8 mouse cellular contexts compared by ENCODE assay signal in the genomic region with DNA sequence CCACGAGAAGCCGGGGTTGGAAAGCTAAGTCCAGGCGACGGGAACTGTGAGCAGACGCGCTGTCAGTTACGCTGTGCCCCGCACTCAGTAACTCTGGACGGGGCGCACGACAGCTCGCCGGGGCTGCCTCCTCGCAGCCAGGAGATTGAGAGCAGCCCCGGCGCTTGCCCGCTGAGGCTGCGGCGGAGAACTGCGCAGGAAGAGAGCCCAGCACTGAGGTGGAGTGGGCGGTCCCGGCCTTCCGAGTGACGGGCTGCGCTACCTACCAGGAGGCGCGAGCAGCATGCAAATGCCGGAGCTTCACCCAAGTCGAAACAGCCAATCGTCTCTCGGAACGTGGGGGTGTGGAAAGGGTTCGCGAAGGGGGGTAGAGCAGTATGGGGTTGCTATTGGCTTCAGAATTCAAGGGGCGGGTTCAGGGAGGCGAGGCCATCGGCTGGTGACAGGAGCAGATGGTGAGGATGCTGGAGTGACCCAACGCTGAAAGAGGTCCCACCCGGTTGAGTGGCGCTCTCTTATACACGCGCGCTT. TPM values are rescaled to one million over a fixed set of nuclear protein-coding genes. Genes with fewer than 3 reads are reported as not detected.
DNase-seq lines count a peak whose midpoint lies in the region; TF ChIP-seq lines count a peak whose summit lies in the region.

A gene (minus strand): TSS at position 200 of the 531 bp plus-strand sequence.

- no peak for TF ChIP-seq CTCF in cortical plate, adult 2 months (IDR thresholded peaks at IDR 0.05; ENCODE audit: extremely low read depth, insufficient read depth, low read length)

- intact Hi-C loops in gastrocnemius, postnatal 14 days (cut with DNase I; ENCODE audit: low total_unique reads) = loop anchor here (5.0 to 10.0 kb wide), 2 partner anchors 153 to 795 kb away; a partner anchor contains a TSS

- TF ChIP-seq POLR2A in cortical plate, adult 2 months (IDR thresholded peaks at IDR 0.05; ENCODE audit: extremely low read depth, insufficient read depth, low read length) = peak; percentile 12; the same call in 1 of the 2 replicates

- peak; percentile 98 for DNase-seq in WW6 (ENCODE audit: low read depth, low spot score)
- DNase-seq in gastrocnemius, postnatal 14 days = peak; percentile 91
- peak; percentile 95 for DNase-seq in induced T-regulatory cell, adult 2 months (ENCODE audit: low read depth)
- DNase-seq in left cerebral cortex, adult 9 months (ENCODE audit: low spot score in 2 of 2) = peak; percentile 80 to 85
- DNase-seq in right cerebral cortex, adult 2 months (ENCODE audit: low spot score in 2 of 2) = peak; percentile 82 to 84
- DNase-seq in urinary bladder, postnatal 10 days (ENCODE audit: low spot score) = peak; percentile 41

- H3K9me3 ChIP-seq in megakaryocyte, embryonic 14.5 days = no peaks in the 10 kb centered on the region

- H3K4me3 ChIP-seq in cortical plate, adult 2 months (ENCODE audit: insufficient read depth, low read length) = peak within 1 kb of the TSS; percentile 8; the same call in 1 of the 2 replicates
- peak within 1 kb of the TSS; percentile 88 for H3K4me3 ChIP-seq in megakaryocyte, embryonic 14.5 days (replicated peaks)

- peaks cover 98% of the 10 kb centered on the region for H3K27me3 ChIP-seq in megakaryocyte, embryonic 14.5 days (replicated peaks)

- H3K36me3 ChIP-seq in megakaryocyte, embryonic 14.5 days (replicated peaks; ENCODE audit: low read length) = no peaks in the 10 kb centered on the region

- H3K27ac ChIP-seq in cortical plate, adult 2 months (ENCODE audit: insufficient read depth, low read length) = no peak within 1 kb of the TSS

- H3K4me1 ChIP-seq in cortical plate, adult 2 months (ENCODE audit: control insufficient read depth, insufficient read depth, low read length) = no peaks in the 10 kb centered on the region
- H3K4me1 ChIP-seq in megakaryocyte, embryonic 14.5 days = peaks cover 57% of the 10 kb centered on the region

RNA-seq across cellular contexts. Expression of the gene that starts here (rescaled TPM):
- polyA plus RNA-seq in cortical plate, adult 2 months (2012; rRNA removed) = 0.59 and 0.65 TPM in 2 replicates
- under 1 TPM; 0.35 to 0.62 TPM for total RNA-seq in gastrocnemius, postnatal 14 days (2021)
- 0.32 TPM in 1 of 2 replicates, not detected in the other for polyA plus RNA-seq in megakaryocyte, embryonic 14.5 days (2012; ENCODE audit: insufficient read depth, low replicate concordance)

Comparison
In these comparisons a context has a peak if more than half of its experiments do, and no peak if none do; other contexts are left out.
1. Peak in DNase-seq in gastrocnemius, postnatal 14 days; RNA of the gene not detected or under 1 TPM.
2. DNase-seq: peak in every context shown above with its lines; median percentile 98 in WW6; 95 in induced T-regulatory cell, adult 2 months; 91 in gastrocnemius, postnatal 14 days; 83 in right cerebral cortex, adult 2 months; 82 in left cerebral cortex, adult 9 months; 41 in urinary bladder, postnatal 10 days.